Mouse (Mus musculus): ENCODE results near the gene Psmg1. TPM values are rescaled to one million over a fixed set of nuclear protein-coding genes. Genes with fewer than 3 reads are reported as not detected.
A peak's percentile ranks its signal among the peaks of the same experiment; 100 is the strongest.
"Not testable (repeated sequence)": the region's sequence is repeated elsewhere in the genome, so short reads cannot be mapped to it uniquely, and the experiment has no call there.

Psmg1 gene
- 10 to 100 TPM in 1 of 2 experiments, 1 to 10 TPM in 1; 8.7 to 12.1 TPM for total RNA-seq (2021)
- long read RNA-seq, experiment 1, transcript Psmg1-201 (7 exons, 1,044 nt) = major isoform, 22 of 22 reads
- long read RNA-seq, experiment 1, partial matches to known transcripts = 0 of 22 reads
- long read RNA-seq, experiment 1, other reads (novel, unspliced or antisense) = 0 of 22 reads
- long read RNA-seq, experiment 2, transcript Psmg1-201 (7 exons, 1,044 nt) = major isoform, 21 of 21 reads
- long read RNA-seq, experiment 2, partial matches to known transcripts = 0 of 21 reads
- long read RNA-seq, experiment 2, other reads (novel, unspliced or antisense) = 0 of 21 reads

GRCm38 (mm10) chr16:95990462-95991121 is at the start of gene Psmg1:
Psmg1 (minus strand) TSS chr16:95990960.
- intact Hi-C loops (cut with DNase I) = no loop called here
- peak; percentile 93 to 98 for DNase-seq

- intact Hi-C loops (cut with DNase I) = no loop called here
- no peak for DNase-seq
These were observed 48.8 kb upstream of the Psmg1 start for GRCm38 (mm10) chr16:96039538-96039937.

- intact Hi-C loops (cut with DNase I) = no loop called here
These were observed 43.7 kb upstream of the Psmg1 start for GRCm38 (mm10) chr16:96034473-96034872.

GRCm38 (mm10) chr16:96032368-96033043 is 41.7 kb upstream of the Psmg1 start:
- no peak for DNase-seq
- intact Hi-C loops (cut with DNase I) = no loop called here

More at GRCm38 (mm10) chr16:96034473-96034872, 43.7 kb upstream of the Psmg1 start:
- no peak for DNase-seq

GRCm38 (mm10) chr16:96030476-96031102 is 39.8 kb upstream of the Psmg1 start:
- DNase-seq = no peak
- intact Hi-C loops (cut with DNase I) = no loop called here

GRCm38 (mm10) chr16:96026256-96026655 is 35.5 kb upstream of the Psmg1 start:
- intact Hi-C loops (cut with DNase I) = no loop called here
- DNase-seq = no peak

GRCm38 (mm10) chr16:96025244-96025643 is 34.5 kb upstream of the Psmg1 start:
- DNase-seq = no peak
- intact Hi-C loops (cut with DNase I) = no loop called here

- intact Hi-C loops (cut with DNase I) = no loop called here
- DNase-seq = no peak
These were observed 30.3 kb upstream of the Psmg1 start for GRCm38 (mm10) chr16:96021045-96021444.

GRCm38 (mm10) chr16:96009124-96009523 is 18.4 kb upstream of the Psmg1 start:
- intact Hi-C loops (cut with DNase I) = not testable (repeated sequence)

GRCm38 (mm10) chr16:96004278-96004677 is 13.5 kb upstream of the Psmg1 start:
- intact Hi-C loops (cut with DNase I); DNase-seq: not testable (repeated sequence)

More at GRCm38 (mm10) chr16:96009124-96009523, 18.4 kb upstream of the Psmg1 start:
- not testable (repeated sequence) for DNase-seq

GRCm38 (mm10) chr16:95999291-95999690 is 8.5 kb upstream of the Psmg1 start:
- intact Hi-C loops (cut with DNase I) = no loop called here
- no peak for DNase-seq

GRCm38 (mm10) chr16:95996156-95996555 is 5.4 kb upstream of the Psmg1 start:
- intact Hi-C loops (cut with DNase I) = no loop called here
- DNase-seq = no peak

- intact Hi-C loops (cut with DNase I); DNase-seq: not testable (repeated sequence)
These were observed 3.8 kb upstream of the Psmg1 start for GRCm38 (mm10) chr16:95994576-95994975.

GRCm38 (mm10) chr16:95992596-95992995 is 1.8 kb upstream of the Psmg1 start:
- intact Hi-C loops (cut with DNase I) = no loop called here
- DNase-seq = no peak

- intact Hi-C loops (cut with DNase I) = no loop called here
- DNase-seq = no peak
These were observed 551 bp upstream of the Psmg1 start for GRCm38 (mm10) chr16:95991122-95991900.

- DNase-seq = no peak
- intact Hi-C loops (cut with DNase I) = no loop called here
These were observed 5.8 kb downstream of the Psmg1 start for GRCm38 (mm10) chr16:95984911-95985310.

- intact Hi-C loops (cut with DNase I) = no loop called here
- no peak for DNase-seq
These were observed 7.2 kb downstream of the Psmg1 start for GRCm38 (mm10) chr16:95983601-95984000.

GRCm38 (mm10) chr16:95970841-95971240 is 19.9 kb downstream of the Psmg1 start:
- intact Hi-C loops (cut with DNase I) = no loop called here

GRCm38 (mm10) chr16:95967455-95967854 is 23.3 kb downstream of the Psmg1 start:
- no peak for DNase-seq
- intact Hi-C loops (cut with DNase I) = loop anchor here (5.0 to 10.0 kb wide), 2 partner anchors 360 to 503 kb away; no protein-coding TSS in a partner anchor

More at GRCm38 (mm10) chr16:95970841-95971240, 19.9 kb downstream of the Psmg1 start:
- DNase-seq = no peak
